Mouse (Mus musculus): ENCODE results near the gene Sh3bp5l. TPM values are rescaled to one million over a fixed set of nuclear protein-coding genes. Genes with fewer than 3 reads are reported as not detected.

The Sh3bp5l gene
- polyA plus RNA-seq, 1 experiment from 2014 or later = 11.0 TPM

DNA sequence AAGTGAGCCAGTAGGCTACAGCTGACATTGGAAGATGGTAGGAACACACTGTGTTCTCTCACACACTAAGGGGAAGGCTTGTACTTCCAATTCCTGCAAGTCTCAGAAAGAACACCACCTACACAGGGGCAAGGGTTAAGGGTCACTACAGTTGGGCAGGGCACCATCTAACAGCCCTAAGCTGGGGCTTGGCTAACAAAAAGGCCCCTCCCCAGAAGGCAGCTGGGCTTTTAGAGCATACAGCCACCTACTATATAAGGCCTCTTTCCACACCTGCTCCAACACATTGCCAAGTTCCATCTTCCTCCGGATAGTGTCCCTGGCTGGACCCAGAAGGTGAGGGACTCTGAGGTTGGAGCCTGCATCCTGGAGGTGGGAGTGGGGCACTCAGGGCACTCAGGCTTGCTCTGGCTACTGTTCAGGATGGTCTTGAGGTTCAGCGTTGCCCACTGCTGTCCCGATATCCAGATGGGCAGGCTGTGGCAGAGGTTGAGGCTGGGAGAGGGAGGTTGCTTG, 48.3 kb downstream of the Sh3bp5l start, which contains the start of gene Lypd8:
Lypd8 (plus strand) TSS at position 281 of the 516 bp plus-strand sequence.
- Histone ChIP-seq H3K36me3 (replicated peaks; ENCODE audit: insufficient read depth, low read length) (no peaks in the 10 kb centered on the region), H3K27me3 (ENCODE audit: insufficient read depth, low read length) (no peaks in the 10 kb centered on the region), H3K4me1 (ENCODE audit: insufficient read depth) (no peaks in the 10 kb centered on the region), H3K4me3 (ENCODE audit: low read depth, low read length) (no peak within 1 kb of the TSS), H3K27ac (ENCODE audit: low read depth) (no peak within 1 kb of the TSS), H3K4me2 (ENCODE audit: low read depth, low read length) (no peak within 1 kb of the TSS), H3K9ac (replicated peaks) (no peak within 1 kb of the TSS), H3K9me3 (ENCODE audit: low read length) (no peaks in the 10 kb centered on the region)
- ATAC-seq (no peak), DNase-seq (no peak)
- TF ChIP-seq EP300 (IDR thresholded peaks at IDR 0.05; ENCODE audit: low read depth) = no peak
- no peak for TF ChIP-seq CTCF (IDR thresholded peaks at IDR 0.05; ENCODE audit: low read depth)
- 79% methylated on average over 3 of the region's 3 CpGs for WGBS (ENCODE audit: insufficient replicate concordance)

DNA sequence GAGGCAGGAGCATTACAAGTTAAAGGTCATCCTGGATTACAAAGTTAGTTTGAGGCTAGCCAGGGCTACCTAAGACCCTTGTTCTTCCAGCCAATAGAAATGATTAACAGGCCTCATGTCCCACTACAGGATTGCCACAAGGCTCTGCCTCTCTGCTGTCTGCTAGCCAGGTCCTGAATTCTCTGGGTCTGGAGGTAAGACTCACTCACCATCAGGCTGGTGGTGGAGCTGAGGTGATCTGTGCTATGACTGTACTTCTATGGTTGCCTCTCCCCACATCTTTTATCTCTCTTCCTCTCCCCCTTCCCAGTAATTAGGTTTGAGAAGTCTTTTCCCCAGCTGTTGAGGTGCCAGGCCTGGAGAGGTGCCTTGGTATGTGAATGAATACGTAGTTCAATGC, 49.0 kb downstream of the Sh3bp5l start:
- H3K4me3 ChIP-seq (ENCODE audit: low read depth, low read length) = no peak overlapping the region
- no peak overlapping the region for H3K9ac ChIP-seq (replicated peaks)
- H3K4me1 ChIP-seq (ENCODE audit: insufficient read depth) = no peaks in the 10 kb centered on the region
- WGBS (ENCODE audit: insufficient replicate concordance) = 85% methylated on average over 1 of the region's 1 CpGs
- TF ChIP-seq EP300 (IDR thresholded peaks at IDR 0.05; ENCODE audit: low read depth) (no peak), CTCF (IDR thresholded peaks at IDR 0.05; ENCODE audit: low read depth) (no peak)
- no peaks in the 10 kb centered on the region for H3K27me3 ChIP-seq (ENCODE audit: insufficient read depth, low read length)
- no peaks in the 10 kb centered on the region for H3K36me3 ChIP-seq (replicated peaks; ENCODE audit: insufficient read depth, low read length)
- no peak overlapping the region for H3K27ac ChIP-seq (ENCODE audit: low read depth)
- no peaks in the 10 kb centered on the region for H3K9me3 ChIP-seq (ENCODE audit: low read length)
- ATAC-seq (no peak), DNase-seq (no peak)
- no peak overlapping the region for H3K4me2 ChIP-seq (ENCODE audit: low read depth, low read length)

DNA sequence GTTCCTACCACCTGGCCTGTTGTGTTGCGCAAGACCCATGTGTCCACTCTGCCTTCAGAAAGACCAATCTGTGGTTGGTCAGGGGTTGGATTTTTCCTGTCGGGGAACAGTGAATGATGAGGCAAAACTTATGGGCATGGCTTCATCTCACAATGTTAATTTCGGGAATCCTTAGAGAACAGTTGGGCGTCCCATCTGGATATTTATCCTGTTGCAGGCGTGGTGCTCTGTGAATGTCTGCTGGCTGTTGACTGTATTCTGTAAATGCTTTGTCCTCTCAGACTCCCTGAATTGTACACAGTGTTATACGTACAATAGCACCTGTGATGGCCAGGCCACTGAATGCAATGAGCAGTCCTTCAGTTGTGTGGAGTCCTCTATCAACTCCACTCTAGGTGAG, 51.9 kb downstream of the Sh3bp5l start:
- H3K9me3 ChIP-seq (ENCODE audit: low read length) = no peaks in the 10 kb centered on the region
- no peak overlapping the region for H3K27ac ChIP-seq (ENCODE audit: low read depth)
- H3K36me3 ChIP-seq (replicated peaks; ENCODE audit: insufficient read depth, low read length) = no peaks in the 10 kb centered on the region
- no peaks in the 10 kb centered on the region for H3K4me1 ChIP-seq (ENCODE audit: insufficient read depth)
- 88% methylated on average over 6 of the region's 6 CpGs for WGBS (ENCODE audit: insufficient replicate concordance)
- H3K27me3 ChIP-seq (ENCODE audit: insufficient read depth, low read length) = no peaks in the 10 kb centered on the region
- TF ChIP-seq CTCF (IDR thresholded peaks at IDR 0.05; ENCODE audit: low read depth) (no peak), EP300 (IDR thresholded peaks at IDR 0.05; ENCODE audit: low read depth) (no peak)
- ATAC-seq (no peak), DNase-seq (no peak)
- no peak overlapping the region for H3K4me2 ChIP-seq (ENCODE audit: low read depth, low read length)
- H3K4me3 ChIP-seq (ENCODE audit: low read depth, low read length) = no peak overlapping the region
- no peak overlapping the region for H3K9ac ChIP-seq (replicated peaks)

Other genes with a start within 250 kb of the Sh3bp5l start
- not detected in 2 replicates for gene Gm12248, start 237.6 kb upstream of the Sh3bp5l start, polyA plus RNA-seq (2015; fragmentation: Nextera tagmentation; extraction: Ambion mirVana)
- gene Cnot8, start 226.6 kb upstream of the Sh3bp5l start, polyA plus RNA-seq (2015; fragmentation: Nextera tagmentation; extraction: Ambion mirVana) = 24.3 and 26.2 TPM in 2 replicates
- gene Gemin5, start 162.2 kb upstream of the Sh3bp5l start, polyA plus RNA-seq (2015; fragmentation: Nextera tagmentation; extraction: Ambion mirVana) = 4.2 and 5.3 TPM in 2 replicates
- gene Mrpl22, start 159.1 kb upstream of the Sh3bp5l start, polyA plus RNA-seq (2015; fragmentation: Nextera tagmentation; extraction: Ambion mirVana) = 87.7 and 87.9 TPM in 2 replicates
- 42.4 and 43.7 TPM in 2 replicates for gene Igtp, start 131.2 kb upstream of the Sh3bp5l start, polyA plus RNA-seq (2015; fragmentation: Nextera tagmentation; extraction: Ambion mirVana)
- 17.2 and 18.2 TPM in 2 replicates for gene Irgm2, start 131.1 kb upstream of the Sh3bp5l start, polyA plus RNA-seq (2015; fragmentation: Nextera tagmentation; extraction: Ambion mirVana)
- 4.9 and 7.0 TPM in 2 replicates for gene 4930438A08Rik, start 55.9 kb upstream of the Sh3bp5l start, polyA plus RNA-seq (2015; fragmentation: Nextera tagmentation; extraction: Ambion mirVana)
- 3.3 and 4.0 TPM in 2 replicates for gene Zfp692, start 23.7 kb upstream of the Sh3bp5l start, polyA plus RNA-seq (2015; fragmentation: Nextera tagmentation; extraction: Ambion mirVana)
- gene Zfp672, start 385 bp upstream of the Sh3bp5l start, polyA plus RNA-seq (2015; fragmentation: Nextera tagmentation; extraction: Ambion mirVana) = 44.4 and 46.2 TPM in 2 replicates
- gene Lypd8, start 48.3 kb downstream of the Sh3bp5l start, polyA plus RNA-seq (2015; fragmentation: Nextera tagmentation; extraction: Ambion mirVana) = not detected in 2 replicates
- gene 1810065E05Rik, start 90.4 kb downstream of the Sh3bp5l start, polyA plus RNA-seq (2015; fragmentation: Nextera tagmentation; extraction: Ambion mirVana) = not detected in 2 replicates
- not detected in 2 replicates for gene Gm12253, start 101.8 kb downstream of the Sh3bp5l start, polyA plus RNA-seq (2015; fragmentation: Nextera tagmentation; extraction: Ambion mirVana)
- not detected in 2 replicates for gene Lypd9, start 122.2 kb downstream of the Sh3bp5l start, polyA plus RNA-seq (2015; fragmentation: Nextera tagmentation; extraction: Ambion mirVana)
- gene Olfr30, start 131.5 kb downstream of the Sh3bp5l start, polyA plus RNA-seq (2015; fragmentation: Nextera tagmentation; extraction: Ambion mirVana) = not detected in 2 replicates
- gene Olfr332, start 161.8 kb downstream of the Sh3bp5l start, polyA plus RNA-seq (2015; fragmentation: Nextera tagmentation; extraction: Ambion mirVana) = not detected in 2 replicates
- gene Olfr331, start 171.8 kb downstream of the Sh3bp5l start, polyA plus RNA-seq (2015; fragmentation: Nextera tagmentation; extraction: Ambion mirVana) = not detected in 2 replicates
- not detected in 2 replicates for gene Olfr330, start 204.1 kb downstream of the Sh3bp5l start, polyA plus RNA-seq (2015; fragmentation: Nextera tagmentation; extraction: Ambion mirVana)
- gene Olfr329-ps, start 215.7 kb downstream of the Sh3bp5l start, polyA plus RNA-seq (2015; fragmentation: Nextera tagmentation; extraction: Ambion mirVana) = not detected in 2 replicates
- not detected in 2 replicates for gene Olfr328, start 224.9 kb downstream of the Sh3bp5l start, polyA plus RNA-seq (2015; fragmentation: Nextera tagmentation; extraction: Ambion mirVana)
- not detected in 2 replicates for gene Olfr224, start 239.8 kb downstream of the Sh3bp5l start, polyA plus RNA-seq (2015; fragmentation: Nextera tagmentation; extraction: Ambion mirVana)
- gene Olfr325, start 247.0 kb downstream of the Sh3bp5l start, polyA plus RNA-seq (2015; fragmentation: Nextera tagmentation; extraction: Ambion mirVana) = not detected in 2 replicates

All from liver, postnatal 0 days (tissue).